Mouse (Mus musculus) heart, embryonic 14.5 days (tissue): ENCODE results near the gene H2-Eb2. TPM values are rescaled to one million over a fixed set of nuclear protein-coding genes. Genes with fewer than 3 reads are reported as not detected.

Source experiments
- ATAC-seq: fragments of 200-750 bp; cut with Nextera tagmentation; 2 replicates; pipeline ENCODE4 v1.8.0; 2017; ENCODE audit warnings: low read depth, moderate TSS enrichment; ENCODE audit not compliant: insufficient number of reproducible peaks, insufficient read depth, low FRiP score
- H3K27ac ChIP-seq, 2 experiments: fragments of 200-500 bp in 1 of 2; fragments of 300-500 bp in 1 of 2; sonication (generic) in 1 of 2; replicated peaks in 1 of 2; 2 replicates each; pipeline ENCODE4 v1.5.1; 2012 to 2014; ENCODE audit warnings: low read depth in 2 of 2, low read length in 2 of 2, control low read depth in 1 of 2, mild to moderate bottlenecking in 1 of 2, mixed read lengths in 1 of 2; ENCODE audit not compliant: control insufficient read depth in 1 of 2, insufficient read depth in 1 of 2
- H3K27me3 ChIP-seq: fragments of 300-500 bp; sonication (generic); 2 replicates; pipeline ENCODE4 v1.6.1; 2014; ENCODE audit warnings: mild to moderate bottlenecking, low read length, control low read depth; ENCODE audit not compliant: control insufficient read depth, insufficient read depth
- H3K36me3 ChIP-seq: fragments of 300-500 bp; sonication (generic); 2 replicates; pipeline ENCODE4 v1.6.1; 2014; ENCODE audit warnings: mild to moderate bottlenecking, control low read depth, low read length, mixed read lengths; ENCODE audit not compliant: control insufficient read depth, insufficient read depth
- H3K4me1 ChIP-seq, 2 experiments: fragments of 200-500 bp in 1 of 2; fragments of 300-500 bp in 1 of 2; sonication (generic) in 1 of 2; 2 replicates each; pipeline ENCODE4 v1.6.1; 2012 to 2014; ENCODE audit warnings: low read length in 2 of 2, control low read depth in 1 of 2, mixed read lengths in 1 of 2; ENCODE audit not compliant: control insufficient read depth in 2 of 2, insufficient read depth in 2 of 2
- H3K4me2 ChIP-seq: fragments of 300-500 bp; sonication (generic); 2 replicates; pipeline ENCODE4 v1.6.1; 2014; ENCODE audit warnings: mild to moderate bottlenecking, low read length
- H3K4me3 ChIP-seq, 2 experiments: fragments of 200-500 bp in 1 of 2; fragments of 300-500 bp in 1 of 2; sonication (generic) in 1 of 2; 2 replicates each; pipeline ENCODE4 v1.5.1; 2012 to 2014; ENCODE audit warnings: low read length in 2 of 2, mild to moderate bottlenecking in 2 of 2, control low read depth in 1 of 2, low read depth in 1 of 2, moderate library complexity in 1 of 2; ENCODE audit not compliant: control insufficient read depth in 1 of 2, insufficient read depth in 1 of 2
- H3K9ac ChIP-seq: fragments of 300-500 bp; sonication (generic); 2 replicates; pipeline ENCODE4 v1.6.1; 2014; ENCODE audit warnings: mild to moderate bottlenecking, low read length
- H3K9me3 ChIP-seq: fragments of 300-500 bp; sonication (generic); 2 replicates; pipeline ENCODE4 v1.6.1; 2016; ENCODE audit warnings: low read length, control low read depth; ENCODE audit not compliant: control insufficient read depth
- WGBS: fragments of 180-500 bp; shearing (Covaris S2); extraction: QIAGEN DNeasy Blood & Tissue Kit; methylation state at CpG from one replicate; pipeline ENCODE4 v1.1.7; 2014; 5-methylcytosine and 5-hydroxymethylcytosine counted together
- polyA plus RNA-seq: library from polyadenylated mRNA; unstranded; fragments of >200 nt; fragmentation: Nextera tagmentation; extraction: Ambion mirVana; gene quantifications from 2 replicates; pipeline ENCODE4 v1.2.1, GENCODE M21; 2014

The H2-Eb2 gene
- polyA plus RNA-seq, 1 experiment from 2014 or later: not detected

DNA sequence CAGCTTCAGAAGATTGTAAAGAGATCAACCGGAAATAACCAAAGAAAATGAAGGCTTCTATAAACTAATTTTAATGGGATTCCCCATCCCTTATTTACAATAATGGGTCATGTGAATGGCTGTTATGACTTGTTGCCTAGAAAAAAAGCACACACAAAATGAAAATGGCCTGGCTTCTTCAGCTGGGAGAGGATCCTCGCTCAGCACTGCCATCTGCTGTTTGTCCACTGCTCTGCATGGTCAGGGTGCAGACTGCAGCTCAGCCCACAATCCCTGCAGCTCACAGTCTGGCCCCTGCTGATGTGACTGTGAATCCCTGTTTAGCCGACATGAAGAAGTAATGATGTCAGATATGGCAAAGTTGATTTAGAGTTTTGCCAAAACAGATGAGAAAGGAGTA is 12.1 kb upstream of the H2-Eb2 start:
- no peak overlapping the region for H3K27ac ChIP-seq
- H3K9me3 ChIP-seq: no peaks in the 10 kb centered on the region
- H3K4me1 ChIP-seq: peaks cover 3 to 4% of the 10 kb centered on the region in 2 experiments; a peak in 1 of 4 replicates
- no peaks in the 10 kb centered on the region for H3K36me3 ChIP-seq
- no peak for ATAC-seq
- H3K4me3 ChIP-seq: no peak overlapping the region
- H3K27me3 ChIP-seq: no peaks in the 10 kb centered on the region
- H3K4me2 ChIP-seq: no peak overlapping the region
- WGBS: 35% methylated on average over 3 of the region's 3 CpGs
- no peak overlapping the region for H3K9ac ChIP-seq

DNA sequence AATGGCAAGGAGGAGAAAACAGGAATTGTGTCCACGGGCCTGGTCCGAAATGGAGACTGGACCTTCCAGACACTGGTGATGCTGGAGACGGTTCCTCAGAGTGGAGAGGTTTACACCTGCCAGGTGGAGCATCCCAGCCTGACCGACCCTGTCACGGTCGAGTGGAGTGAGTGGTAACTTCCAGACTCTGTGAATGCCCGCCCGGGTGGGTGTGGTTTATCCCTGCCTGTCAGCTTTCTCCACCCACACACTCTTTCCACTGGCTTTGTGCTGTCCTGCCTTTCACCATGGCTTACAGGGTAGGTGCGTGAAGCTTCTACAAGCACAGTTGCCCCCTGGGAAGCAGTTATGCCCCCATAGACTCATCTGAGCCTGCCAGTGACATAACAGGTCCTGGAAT is 11.2 kb upstream of the H2-Eb2 start:
- Histone ChIP-seq H3K9ac (no peak overlapping the region), H3K4me2 (no peak overlapping the region), H3K27me3 (no peaks in the 10 kb centered on the region), H3K9me3 (no peaks in the 10 kb centered on the region), H3K27ac (no peak overlapping the region), H3K4me1 (peaks cover under 1 to 4% of the 10 kb centered on the region in 2 experiments; a peak in 1 of 4 replicates), H3K36me3 (no peaks in the 10 kb centered on the region), H3K4me3 (no peak overlapping the region)
- 69% methylated on average over 9 of the region's 9 CpGs for WGBS
- ATAC-seq: no peak

DNA sequence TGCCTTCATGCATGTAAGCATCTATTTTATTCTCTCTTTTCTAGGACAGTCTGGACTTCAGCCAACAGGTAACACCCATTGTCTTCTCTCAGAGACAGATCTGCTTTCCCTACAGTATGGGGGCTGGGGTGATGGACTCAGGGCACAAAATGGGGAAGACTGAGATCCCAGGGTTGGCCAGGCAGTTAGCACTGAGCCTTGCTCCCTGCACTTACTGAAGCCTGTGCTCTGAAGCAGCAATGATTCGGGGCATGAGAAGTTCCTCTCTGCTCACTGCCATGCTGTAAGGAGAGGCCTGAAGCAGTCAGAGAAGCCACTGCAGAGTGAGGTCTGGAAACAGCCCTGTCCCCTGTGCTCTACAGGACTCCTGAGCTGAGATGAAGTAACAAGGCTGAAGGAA is 10.0 kb upstream of the H2-Eb2 start:
- no peak for ATAC-seq
- WGBS: 50% methylated on average over 1 of the region's 1 CpGs
- no peak overlapping the region for H3K4me3 ChIP-seq

DNA sequence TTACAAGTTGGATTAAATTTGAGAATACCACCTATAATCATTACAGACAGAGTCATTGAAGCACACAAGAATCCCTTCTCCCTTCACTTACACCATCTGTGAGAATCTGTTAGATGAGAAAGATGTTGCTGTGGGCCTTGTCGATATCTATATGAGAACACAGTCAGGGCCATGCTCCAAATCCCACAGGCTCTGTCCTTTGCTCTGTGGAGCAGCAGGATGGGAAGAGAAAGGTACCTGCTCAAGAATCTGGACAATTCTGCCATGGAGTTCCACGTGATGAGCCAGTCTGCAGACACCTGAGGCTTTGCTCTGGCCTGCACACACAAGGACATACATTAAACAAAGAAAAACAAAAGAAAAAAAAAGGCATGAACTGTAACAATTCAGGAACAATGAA is 8.8 kb upstream of the H2-Eb2 start:
- Histone ChIP-seq H3K27ac (no peak overlapping the region), H3K4me1 (no peaks in the 10 kb centered on the region), H3K4me3 (no peak overlapping the region), H3K4me2 (no peak overlapping the region), H3K9me3 (no peaks in the 10 kb centered on the region), H3K27me3 (no peaks in the 10 kb centered on the region), H3K9ac (no peak overlapping the region), H3K36me3 (no peaks in the 10 kb centered on the region)
- 61% methylated on average over 2 of the region's 2 CpGs for WGBS
- no peak for ATAC-seq

More for the DNA sequence above, 10.0 kb upstream of the H2-Eb2 start:
- no peak overlapping the region for H3K27ac ChIP-seq
- H3K27me3 ChIP-seq: no peaks in the 10 kb centered on the region
- H3K9me3 ChIP-seq: no peaks in the 10 kb centered on the region
- H3K9ac ChIP-seq: no peak overlapping the region
- no peak overlapping the region for H3K4me2 ChIP-seq
- no peaks in the 10 kb centered on the region for H3K36me3 ChIP-seq
- no peaks in the 10 kb centered on the region for H3K4me1 ChIP-seq

GRCm38 (mm10) chr17:34317275-34317674 is 8.2 kb upstream of the H2-Eb2 start:
- no peaks in the 10 kb centered on the region for H3K9me3 ChIP-seq
- no peaks in the 10 kb centered on the region for H3K4me1 ChIP-seq
- H3K9ac ChIP-seq: no peak overlapping the region
- no peak overlapping the region for H3K4me2 ChIP-seq
- no peak overlapping the region for H3K4me3 ChIP-seq
- ATAC-seq: no peak
- WGBS: 24% methylated on average over 2 of the region's 2 CpGs
- no peaks in the 10 kb centered on the region for H3K36me3 ChIP-seq
- H3K27me3 ChIP-seq: no peaks in the 10 kb centered on the region
- no peak overlapping the region for H3K27ac ChIP-seq

DNA sequence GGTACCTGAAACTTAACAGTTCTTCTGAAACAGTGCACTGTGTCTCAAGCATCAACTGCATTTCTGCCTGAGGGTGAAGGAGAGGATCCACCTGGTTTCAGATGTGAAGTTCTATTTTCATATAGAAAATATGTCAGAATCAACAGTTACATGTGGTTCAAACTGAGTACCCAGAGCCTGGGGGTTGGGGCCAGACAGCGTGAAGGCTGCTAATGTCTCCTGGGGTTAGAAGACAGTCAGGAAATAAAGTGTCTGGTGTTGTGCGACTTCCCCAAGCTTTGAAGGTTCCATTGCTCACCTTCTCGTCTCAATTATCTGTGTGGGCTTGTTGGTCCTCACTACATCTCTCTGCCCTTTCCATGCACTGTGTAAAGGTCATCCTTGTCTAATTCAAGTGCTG is 908 bp downstream of the H2-Eb2 start:
- Histone ChIP-seq H3K4me3 (no peak overlapping the region), H3K27ac (no peak overlapping the region), H3K4me2 (no peak overlapping the region), H3K9ac (no peak overlapping the region), H3K9me3 (no peaks in the 10 kb centered on the region), H3K27me3 (no peaks in the 10 kb centered on the region), H3K36me3 (no peaks in the 10 kb centered on the region), H3K4me1 (no peaks in the 10 kb centered on the region)
- no peak for ATAC-seq
- 73% methylated on average over 3 of the region's 3 CpGs for WGBS

DNA sequence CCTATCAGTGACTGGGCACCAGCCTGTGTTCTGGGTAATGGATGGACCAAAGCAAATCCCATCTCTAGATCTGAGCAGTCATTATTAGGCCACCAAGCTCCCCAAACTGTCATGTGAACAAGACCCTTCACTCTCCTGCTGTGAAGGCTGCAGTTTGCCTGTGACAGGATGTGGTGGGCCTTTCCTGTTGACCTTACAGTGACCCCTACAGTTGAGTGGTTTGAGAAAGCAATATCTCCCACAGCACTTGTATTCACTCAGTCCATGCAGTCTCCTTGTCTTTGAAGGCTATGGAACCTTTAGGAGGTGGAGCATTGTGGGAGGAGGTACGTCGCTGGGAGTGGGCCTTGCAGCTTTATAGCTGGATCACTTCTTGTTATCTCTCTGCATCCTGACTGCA is 4.3 kb downstream of the H2-Eb2 start:
- Histone ChIP-seq H3K4me2 (no peak overlapping the region), H3K36me3 (no peaks in the 10 kb centered on the region), H3K9me3 (no peaks in the 10 kb centered on the region), H3K9ac (no peak overlapping the region), H3K27ac (no peak overlapping the region), H3K27me3 (no peaks in the 10 kb centered on the region), H3K4me1 (no peaks in the 10 kb centered on the region), H3K4me3 (no peak overlapping the region)
- WGBS: 50% methylated on average over 2 of the region's 2 CpGs
- no peak for ATAC-seq

GRCm38 (mm10) chr17:34331200-34331599 is 5.7 kb downstream of the H2-Eb2 start:
- 85% methylated on average over 1 of the region's 1 CpGs for WGBS
- no peaks in the 10 kb centered on the region for H3K4me1 ChIP-seq
- H3K9me3 ChIP-seq: no peaks in the 10 kb centered on the region
- H3K4me2 ChIP-seq: no peak overlapping the region
- no peak overlapping the region for H3K4me3 ChIP-seq
- 0 out of 2 replicates have a peak, but pooled peaks cover 4% of the 10 kb centered on the region for H3K27me3 ChIP-seq
- ATAC-seq: no peak
- H3K27ac ChIP-seq: no peak overlapping the region
- no peak overlapping the region for H3K9ac ChIP-seq
- no peaks in the 10 kb centered on the region for H3K36me3 ChIP-seq
